Mouse (Mus musculus) liver, adult 2 months (tissue): ENCODE measurements around the gene Os9.
A peak's percentile ranks its signal among the peaks of the same experiment; 100 is the strongest.

Experiments
- CTCF ChIP-seq: fragments of 200-500 bp; IDR thresholded peaks from 2 replicates; pipeline ENCODE4 v1.5.1; 2011; ENCODE audit warnings: low read depth, low read length, control low read depth
- POLR2A ChIP-seq: fragments of 200-500 bp; IDR thresholded peaks from 2 replicates; pipeline ENCODE4 v1.6.1; 2011; ENCODE audit warnings: low read length, control low read depth; ENCODE audit not compliant: insufficient read depth; ENCODE audit errors: extremely low read depth

- TF ChIP-seq CTCF = peak; percentile 13; the same call in 1 of the 2 replicates
- no peak for TF ChIP-seq POLR2A
These were observed 54.4 kb downstream of the Os9 start for GRCm38 (mm10) chr10:127066519-127067018.
